Mouse (Mus musculus) lung, adult 2 months (tissue): ENCODE data around the gene Mknk1.

Experiments used
- CTCF ChIP-seq: fragments of 200-500 bp; IDR thresholded peaks from 2 replicates; pipeline ENCODE4 v1.5.1; 2011; ENCODE audit warnings: mild to moderate bottlenecking, low read length, control low read depth; ENCODE audit not compliant: insufficient read depth
- POLR2A ChIP-seq: fragments of 200-500 bp; IDR thresholded peaks from 2 replicates; pipeline ENCODE4 v1.6.1; 2011; ENCODE audit warnings: low read depth, mild to moderate bottlenecking, control low read depth, low read length, borderline replicate concordance; ENCODE audit errors: extremely low read depth

DNA sequence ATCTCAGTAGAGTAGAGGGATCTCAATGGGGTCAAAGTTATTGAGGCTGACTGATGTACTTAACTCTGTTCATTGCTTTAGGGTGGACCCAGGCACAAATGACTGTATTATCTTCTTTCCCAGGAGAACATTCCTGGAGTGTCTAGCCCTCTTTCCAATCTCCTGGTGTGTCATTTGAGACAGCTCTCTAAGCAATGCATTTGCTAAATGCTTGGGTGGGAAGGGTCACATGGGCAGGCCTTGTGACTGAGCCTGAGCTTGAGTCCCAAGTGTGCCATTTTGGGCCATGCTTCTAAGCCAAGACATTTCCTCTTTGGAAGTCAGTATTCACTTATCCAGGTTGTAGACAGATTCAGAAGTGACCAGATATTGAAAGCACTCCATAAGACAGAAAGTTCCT, 17.6 kb upstream of the Mknk1 start:
- TF ChIP-seq CTCF (no peak), POLR2A (no peak)
